Mouse (Mus musculus): Measurements from ENCODE around the gene Apol6.
"Not testable (repeated sequence)": the region's sequence is repeated elsewhere in the genome, so short reads cannot be mapped to it uniquely, and the experiment has no call there.

Gene Apol6

DNA sequence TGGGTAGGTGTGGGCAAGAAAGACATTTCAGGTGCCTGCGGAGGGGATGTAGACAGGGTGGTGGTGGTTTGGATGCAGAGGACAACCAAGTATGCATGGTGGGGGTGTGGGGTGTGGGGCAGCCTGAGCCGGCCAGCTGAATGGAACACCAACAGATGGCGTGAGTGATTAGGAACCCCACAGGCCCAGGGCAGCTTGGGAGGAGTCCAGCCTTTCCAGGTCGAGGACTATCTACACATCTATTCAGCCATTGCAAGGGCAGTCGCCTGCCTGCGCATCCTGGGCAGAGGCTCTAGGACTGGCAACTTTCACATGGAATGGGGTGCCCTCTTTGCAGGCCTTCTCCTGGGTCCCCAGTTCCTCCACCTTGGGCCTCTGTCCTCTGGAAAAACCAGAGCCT lies 10.0 kb upstream of the Apol6 start:
- no peak for DNase-seq

DNA sequence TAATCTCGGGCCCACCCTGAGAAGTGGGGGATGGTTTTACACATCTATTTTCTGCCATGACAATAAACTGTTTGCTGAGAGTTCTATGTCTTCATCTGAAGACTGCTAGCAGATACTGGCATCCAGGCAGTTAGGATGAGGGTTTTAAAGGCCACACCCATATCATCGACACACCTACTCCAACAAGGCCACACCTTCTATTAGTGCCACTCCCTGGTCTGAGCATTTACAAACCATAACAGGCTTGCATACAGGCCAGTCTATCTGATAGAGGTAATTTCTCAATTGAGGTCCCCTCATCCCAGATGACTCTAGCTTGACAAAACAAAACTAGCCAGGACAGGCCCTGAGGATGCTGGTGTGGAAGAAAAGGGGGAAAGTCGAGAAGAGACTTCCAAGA lies 8.9 kb upstream of the Apol6 start:
- DNase-seq, result no peak

DNA sequence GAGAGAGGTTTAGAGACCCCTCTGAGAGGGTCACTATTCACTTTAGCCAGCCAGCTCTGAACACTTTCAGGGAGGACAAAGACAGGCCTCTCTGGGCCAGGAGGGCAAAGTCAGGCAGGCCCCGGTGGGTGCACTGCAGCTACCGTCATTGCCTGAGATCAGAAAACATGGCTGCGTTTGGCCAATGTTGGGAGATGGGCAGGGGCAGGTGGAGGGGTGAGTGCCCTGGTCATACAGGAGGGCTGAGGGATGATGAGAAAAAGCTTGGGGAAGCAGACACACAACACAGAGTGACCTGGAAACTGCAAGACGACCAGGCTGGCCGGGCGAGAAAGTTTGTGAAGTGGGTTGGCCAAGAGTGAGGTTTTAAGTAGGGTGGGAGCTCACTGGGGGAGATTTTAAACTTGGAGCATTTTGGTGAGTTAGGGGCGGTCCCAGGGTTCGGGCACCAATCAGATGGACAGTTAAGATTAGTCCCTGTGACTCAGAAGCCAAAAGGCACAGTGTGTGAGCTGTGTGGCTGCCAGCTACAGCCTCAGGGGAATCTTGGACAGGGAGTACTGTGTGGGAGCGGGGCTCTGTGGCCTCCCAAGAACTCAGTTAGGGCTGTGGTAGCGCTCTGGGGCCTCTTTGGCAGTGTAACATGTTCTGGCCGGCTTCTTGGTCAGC lies 8.1 kb upstream of the Apol6 start:
- DNase-seq, result no peak

DNA sequence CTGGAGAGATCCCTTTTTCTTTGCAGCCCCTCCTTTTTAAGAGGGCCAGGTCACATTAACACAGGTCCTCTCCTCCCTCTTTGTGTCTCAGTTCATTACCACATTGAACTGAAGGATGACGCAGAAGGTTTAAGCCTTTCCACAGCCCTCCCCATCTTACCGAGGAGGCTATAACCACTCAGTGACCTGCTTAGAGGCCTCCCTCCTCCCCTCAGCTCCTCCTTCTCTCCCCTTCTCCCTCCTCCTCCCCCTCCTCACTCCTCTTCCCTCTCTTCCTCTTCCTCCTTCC lies 7.6 kb upstream of the Apol6 start:
- no peak for DNase-seq

DNA sequence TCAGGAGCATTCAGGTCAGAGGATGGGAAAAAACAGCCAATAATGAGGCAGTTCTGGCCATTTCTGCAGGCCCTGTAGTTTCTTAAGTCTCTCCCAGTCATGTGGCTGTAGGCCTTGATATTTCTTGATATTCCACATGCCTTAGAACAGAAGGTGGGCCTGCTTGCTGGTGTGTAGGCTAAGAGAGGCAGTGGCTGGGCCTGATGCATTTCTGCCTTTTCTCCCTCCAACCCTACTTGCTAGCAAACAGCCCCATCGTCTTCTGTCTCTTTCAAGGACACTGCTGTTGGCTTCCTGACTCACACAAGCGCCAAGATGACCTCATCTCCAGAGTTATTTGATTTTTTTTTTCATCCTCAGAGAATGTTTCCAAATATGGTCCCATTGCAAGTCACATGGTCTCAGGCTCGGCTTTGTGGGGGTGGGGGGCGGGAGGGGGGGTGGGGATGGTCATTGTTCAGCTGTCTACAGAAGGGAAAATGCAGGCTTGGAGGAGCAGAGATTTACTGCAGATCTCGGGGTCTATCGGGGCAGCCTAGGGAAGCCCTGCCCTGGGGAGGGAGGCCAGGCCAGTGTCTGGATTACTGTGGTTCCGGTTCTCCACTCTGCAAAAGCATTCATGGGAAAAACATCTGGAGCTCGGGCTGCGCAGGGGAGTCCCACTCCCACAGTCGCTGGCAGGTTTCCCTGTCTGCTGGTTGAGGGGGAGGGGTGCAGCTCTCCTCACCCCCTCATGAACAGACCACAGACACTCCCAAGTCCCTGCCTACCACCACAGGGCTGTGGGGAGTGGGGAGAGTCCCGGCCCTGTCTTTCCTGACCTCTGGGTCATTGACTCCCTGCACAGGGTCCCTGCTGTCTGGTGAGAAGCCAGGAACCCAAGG lies 7.0 kb upstream of the Apol6 start:
- peak; percentile 71 for DNase-seq

DNA sequence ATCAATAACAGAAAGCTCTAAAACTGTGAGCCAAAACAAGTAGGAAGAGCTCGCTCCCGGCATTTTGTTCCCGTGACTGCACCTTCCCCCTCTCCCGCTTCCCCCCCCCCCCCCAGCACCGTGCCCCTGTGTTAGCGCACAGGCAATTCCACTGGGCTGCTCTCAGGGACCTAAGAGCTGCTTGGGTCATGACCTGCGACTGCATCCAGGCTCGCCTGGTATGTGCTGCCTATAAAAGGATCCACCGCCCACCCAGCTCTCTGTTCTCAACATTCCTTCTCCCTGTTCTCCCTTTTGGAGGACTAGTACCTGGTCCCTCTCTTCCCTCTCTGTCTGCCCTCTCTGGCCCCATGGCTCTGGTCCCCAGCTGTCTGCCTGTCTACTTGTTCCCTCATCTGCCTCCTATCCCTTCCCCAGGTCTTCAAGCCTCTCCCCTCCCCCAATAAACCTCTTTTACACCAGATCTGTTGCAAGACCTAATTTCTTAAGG lies 5.3 kb upstream of the Apol6 start:
- no peak for DNase-seq

DNA sequence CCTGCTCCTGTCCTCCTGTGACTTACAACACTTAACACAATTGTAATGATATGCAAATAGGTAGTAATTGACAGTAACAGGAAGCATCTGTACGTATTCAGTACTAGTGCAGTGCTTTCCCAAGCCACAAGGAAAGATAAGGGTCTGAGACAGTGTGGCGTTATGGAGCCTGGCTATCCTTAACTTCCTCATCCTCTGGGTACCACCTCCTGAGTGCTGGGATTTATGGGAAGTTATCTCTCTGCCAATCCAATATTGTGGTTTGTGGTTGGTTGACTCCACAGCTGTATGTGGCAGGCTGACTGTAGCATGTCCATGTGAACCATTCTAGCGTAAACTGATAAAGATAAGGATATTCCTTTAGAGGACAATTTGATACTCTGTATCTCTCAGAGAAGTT lies 3.7 kb upstream of the Apol6 start:
- no peak for DNase-seq

DNA sequence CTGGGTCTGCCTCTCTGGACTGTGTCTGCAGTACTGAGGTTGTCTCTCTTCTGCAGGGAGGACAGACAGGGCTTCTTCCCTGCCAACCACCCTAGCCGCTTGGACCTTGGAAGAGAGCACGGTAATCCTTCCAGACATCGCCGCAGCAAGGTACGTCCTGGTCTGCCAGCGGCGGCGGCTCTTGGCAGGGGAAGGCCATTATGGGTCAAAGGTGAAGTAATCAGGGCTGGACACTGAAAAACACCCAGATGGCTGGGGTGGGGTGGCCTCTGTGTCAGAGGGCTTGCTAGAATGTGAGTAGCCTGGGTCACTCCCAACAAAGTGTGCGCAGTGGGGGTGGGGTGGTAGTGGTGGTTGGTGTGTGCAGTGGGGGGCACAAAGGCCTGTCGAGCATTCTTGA lies 1.1 kb downstream of the Apol6 start:
- no peak for DNase-seq

DNA sequence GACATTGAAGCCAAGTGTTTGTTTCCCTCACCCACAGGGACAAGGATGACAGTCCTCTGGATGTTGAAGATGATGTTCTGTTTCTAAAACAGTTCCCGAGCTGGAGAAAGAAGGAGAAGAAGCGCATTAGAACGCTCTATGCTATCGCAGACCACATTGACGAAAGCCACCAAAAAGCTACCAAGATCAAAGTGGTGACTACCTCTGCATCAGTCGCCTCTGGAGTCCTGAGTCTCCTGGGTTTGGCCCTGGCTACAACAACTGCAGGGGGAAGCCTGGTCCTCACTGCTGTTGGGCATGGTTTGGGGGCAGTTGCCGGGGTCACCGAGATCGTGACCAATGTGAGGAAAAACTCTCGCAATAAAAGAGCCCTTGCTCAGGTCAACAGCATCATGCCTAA lies 6.0 kb downstream of the Apol6 start, which contains the start of gene Mb:
TSS of gene Mb (minus strand) at position 101 of the 400 bp plus-strand sequence.
- DNase-seq, result no peak

DNA sequence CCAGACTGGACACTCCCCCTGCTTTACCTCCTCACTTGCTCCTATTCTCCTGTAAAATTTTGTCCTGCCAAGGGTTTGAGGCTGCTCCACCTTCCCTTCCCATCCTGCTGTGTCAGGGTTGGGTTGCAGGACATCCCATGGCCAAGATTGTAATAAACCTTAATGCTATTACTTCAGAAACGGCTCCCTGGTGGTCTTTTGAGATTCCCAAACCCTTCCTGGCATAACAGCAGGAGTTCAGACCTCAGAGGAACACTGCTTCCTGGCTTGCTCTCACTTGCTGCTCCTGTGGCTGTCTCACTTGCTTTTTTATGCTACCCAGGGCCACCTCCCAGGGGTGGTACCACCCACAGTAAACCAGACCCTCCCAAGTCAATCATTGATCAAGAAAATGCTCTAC lies 7.6 kb downstream of the Apol6 start:
- no peak for DNase-seq

DNA sequence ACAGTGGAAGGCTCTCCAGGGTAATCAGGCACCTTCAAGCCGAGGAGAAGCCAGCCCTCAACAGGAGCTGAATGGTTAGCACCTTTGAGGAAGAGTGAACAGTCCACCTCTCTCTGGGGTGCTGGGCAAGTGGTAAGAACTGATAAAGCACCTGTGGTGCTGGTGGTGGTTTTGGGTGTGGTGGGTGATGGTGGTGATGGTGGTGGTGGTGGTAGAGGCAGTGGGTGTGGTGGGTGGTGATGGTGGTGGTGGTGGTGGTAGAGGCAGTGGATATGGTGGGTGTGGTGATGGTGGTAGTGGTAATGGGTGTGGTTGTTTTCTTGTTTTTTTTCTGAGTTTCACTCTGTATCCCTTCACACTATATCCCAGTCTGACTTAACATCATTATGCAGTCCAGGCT lies 8.5 kb downstream of the Apol6 start:
- DNase-seq, result no peak

DNA sequence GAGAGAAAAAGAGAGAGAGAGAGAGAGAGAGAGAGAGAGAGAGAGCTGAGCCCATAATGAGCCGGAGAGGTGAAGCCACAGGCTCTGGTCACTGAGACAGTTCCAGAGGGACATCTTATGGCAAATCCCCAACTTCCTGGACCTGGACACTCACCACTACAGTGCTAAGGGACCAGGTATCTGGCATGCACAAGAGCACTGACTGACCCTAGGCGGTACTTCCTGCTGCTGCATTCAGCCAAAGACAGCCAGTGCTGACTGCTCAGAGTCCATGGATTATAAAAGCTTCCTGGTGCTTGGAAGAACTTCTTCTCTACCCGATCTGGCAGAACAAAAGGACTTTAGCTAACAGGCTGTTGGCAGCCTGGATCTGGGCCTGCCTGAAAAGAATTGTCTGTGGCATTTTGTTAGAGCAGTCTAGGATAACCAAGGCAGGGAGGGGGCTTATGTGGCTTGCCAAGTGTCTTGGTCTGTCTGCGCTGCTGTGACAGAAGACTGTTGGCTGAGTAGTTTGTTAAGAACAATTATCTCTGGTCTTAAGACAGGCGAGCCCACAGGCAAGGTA lies 10.2 kb downstream of the Apol6 start:
- no peak for DNase-seq

DNA sequence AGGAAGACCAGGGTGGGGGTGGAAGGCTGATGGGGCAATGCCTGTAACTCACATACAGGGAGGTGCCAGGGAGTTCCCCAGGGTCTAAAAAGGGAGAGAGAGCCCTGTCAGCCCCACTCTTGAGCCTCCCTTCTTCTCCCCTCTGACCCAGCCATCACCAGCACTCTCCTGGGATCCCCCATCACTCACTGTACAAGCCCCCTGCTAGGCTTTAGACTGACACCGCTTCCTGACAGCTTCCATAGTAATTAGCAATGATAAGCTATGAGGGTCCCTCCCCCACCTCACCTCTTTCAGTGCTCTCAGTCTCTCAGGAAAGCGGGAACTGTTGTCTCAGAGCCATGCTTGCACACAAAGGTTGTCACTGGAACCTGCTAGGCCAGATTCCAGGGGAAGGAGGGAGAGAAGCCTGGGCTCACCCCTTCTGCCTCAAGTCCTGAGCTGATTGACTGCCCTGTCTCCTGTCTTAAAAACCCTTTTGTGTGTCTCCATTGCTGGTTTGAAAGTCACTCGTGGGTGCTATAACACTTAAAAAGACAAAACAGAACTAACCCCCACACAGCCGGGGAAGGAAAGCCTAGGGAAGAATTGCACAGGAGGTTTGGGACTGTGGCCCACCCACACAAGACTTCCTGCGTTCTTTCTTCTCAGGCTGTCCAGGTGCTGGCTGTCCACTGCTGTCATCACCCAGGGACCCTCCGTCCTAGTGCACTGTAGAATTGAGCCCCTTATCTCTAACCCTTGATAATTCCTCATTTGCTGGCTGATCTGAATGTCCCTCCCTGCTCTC lies 11.7 kb downstream of the Apol6 start:
- peak; percentile 47 for DNase-seq

DNA sequence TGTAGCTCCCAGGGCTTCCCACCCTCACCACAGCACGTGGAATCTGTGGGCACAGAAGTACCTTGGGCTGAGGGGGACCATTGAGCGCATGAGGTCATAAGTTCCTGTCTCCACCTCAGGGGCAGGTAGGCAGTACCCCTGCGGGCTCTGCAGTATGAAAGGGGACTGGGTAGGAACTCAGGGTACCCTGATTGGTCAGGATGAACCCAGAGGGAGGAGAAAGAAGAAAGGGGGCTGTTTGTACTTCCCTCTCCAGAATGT lies 12.2 kb downstream of the Apol6 start:
- DNase-seq, result no peak

DNA sequence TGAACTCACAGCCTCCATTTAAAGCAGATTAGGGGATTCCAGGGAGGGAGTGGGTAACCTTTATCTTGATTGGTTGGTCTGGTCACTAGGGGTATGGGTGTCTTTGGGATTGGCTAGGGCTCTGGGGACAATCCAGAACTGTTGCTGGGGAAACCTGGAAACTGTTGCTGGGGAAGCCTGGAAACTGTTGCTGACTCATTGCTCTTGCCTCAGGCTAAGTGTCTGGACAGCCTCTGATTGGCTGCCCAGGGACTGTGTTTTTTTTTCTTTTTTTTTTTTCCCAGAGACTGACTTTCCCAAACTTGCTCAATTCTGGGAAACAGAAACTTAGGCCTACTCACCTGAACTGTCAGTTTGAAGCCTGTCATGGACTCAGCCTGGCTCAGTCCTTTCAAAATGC lies 14.0 kb downstream of the Apol6 start:
- DNase-seq, result no peak

DNA sequence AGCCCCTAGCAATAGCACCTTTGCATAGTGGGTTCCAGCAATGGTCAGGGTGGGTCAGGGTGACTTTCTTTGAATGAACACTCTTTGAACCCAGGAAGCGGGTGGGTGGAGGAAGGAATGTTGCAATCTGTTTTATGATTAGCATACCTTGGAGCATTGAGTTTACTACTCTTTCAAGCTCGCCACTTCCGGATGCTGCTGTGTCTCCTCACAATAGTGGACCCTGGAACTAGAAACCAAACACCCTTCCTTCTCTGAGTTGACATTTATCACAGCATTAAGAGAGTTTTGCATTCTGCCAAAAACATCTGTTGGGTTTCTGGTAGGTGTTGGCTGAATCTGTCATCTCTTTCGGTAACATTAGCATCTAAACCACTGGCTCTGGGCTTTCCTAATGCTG lies 14.9 kb downstream of the Apol6 start:
- DNase-seq, result not testable (repeated sequence)

DNA sequence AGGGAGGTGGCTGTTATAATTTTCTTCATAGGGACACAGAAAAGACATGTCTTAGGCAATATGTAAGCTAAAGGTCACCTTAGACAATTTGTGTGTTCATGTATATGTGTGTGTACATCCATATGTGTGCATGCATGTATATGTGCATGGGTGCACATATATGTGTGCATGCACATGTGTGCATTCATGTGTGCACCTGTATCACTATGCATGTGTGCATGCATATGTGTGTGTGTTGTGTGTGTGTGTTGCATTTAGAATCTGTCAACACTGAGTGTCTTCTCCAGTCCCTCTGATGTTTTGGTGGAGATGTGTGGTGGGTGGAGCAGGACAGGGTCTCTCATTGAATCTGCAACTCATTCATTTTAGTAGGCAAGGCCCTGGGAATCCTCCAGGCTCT lies 18.2 kb downstream of the Apol6 start:
- no peak for DNase-seq

DNA sequence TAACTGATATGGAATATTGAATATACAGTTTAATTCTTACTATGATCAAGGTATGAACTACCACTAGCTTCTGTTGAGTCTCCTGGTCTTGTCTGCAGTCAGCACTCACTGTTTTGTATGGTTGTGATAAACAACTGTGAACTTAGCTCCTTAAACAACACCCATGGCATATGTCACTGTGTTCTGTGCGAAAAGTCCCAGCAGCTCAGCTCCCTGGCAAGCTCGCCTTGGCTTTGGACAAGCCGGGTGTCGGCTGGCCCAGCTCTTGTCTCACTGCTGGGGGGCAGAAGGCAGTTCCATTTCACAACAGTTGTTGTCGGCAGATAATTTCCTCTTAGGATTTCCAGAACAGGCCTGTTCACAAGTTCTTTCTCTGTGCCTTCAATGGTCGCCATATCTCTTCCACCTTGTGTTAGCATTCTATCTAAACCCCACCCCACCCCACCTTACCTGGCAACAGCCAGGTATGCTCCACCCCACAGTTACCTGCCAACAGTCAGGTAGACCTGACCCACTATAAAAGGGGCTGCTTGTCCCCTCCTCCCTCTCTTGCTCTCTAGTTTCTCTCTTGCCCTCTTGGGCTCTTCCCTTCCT lies 20.8 kb downstream of the Apol6 start:
- DNase-seq, result no peak

DNA sequence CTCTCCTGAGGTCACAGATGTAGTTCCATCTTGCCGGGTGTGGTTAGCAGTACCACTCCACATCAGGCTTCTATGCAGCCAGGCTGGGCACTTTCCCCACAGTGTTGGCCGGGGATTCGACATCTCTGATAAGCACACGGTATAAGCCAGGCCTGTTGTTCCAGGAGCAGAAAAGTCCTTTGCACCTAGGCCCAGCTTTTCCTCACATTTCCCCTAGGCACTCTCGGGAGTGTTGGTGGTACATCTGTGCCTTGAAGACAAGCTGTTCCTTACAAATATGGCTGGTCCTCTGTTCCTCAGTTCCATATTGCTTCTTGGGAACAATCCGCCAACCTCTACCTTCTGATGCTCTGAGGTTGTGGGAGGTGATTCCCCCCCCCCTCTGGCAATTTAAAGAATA lies 21.7 kb downstream of the Apol6 start:
- DNase-seq, result no peak

DNA sequence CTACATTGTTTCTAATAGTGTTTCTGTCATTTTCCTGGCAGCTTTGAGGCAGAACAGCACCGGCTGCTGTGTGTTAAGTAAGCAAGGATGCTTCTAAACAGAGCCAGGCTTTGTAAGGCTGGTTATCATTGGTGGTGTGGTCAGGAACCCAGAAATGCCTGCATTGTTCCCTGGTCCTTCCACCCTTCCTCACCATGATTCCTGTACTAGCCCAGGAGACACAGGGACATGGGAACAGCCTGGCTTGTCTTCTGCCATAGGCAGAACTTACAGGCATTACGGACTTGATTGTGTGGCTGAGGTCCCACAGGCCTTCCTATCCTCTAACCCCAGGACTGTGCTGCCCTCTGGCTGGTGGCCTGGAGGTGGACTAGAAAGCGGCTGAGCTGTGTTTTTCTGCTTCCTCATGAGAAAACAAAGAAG lies 23.9 kb downstream of the Apol6 start:
- DNase-seq, result no peak

DNA sequence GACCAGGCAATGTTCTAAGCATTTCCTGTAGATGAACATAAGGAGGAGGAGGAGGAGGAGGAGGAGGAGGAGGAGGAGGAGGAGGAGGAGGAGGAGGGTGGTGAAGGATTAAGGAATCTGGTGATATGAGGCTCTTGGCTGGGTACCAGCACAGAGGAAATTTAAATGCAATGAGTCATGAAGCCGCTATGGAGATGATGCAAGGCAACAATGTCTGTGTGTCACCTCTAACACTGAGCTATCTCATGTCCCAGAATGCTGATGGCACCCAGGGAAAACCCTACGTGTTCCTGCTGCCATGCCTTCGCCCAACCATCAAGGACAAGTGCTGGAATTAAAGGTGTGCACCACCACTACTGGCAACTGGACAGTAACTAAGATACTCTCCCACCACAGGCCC lies 24.5 kb downstream of the Apol6 start:
- no peak for DNase-seq

DNA sequence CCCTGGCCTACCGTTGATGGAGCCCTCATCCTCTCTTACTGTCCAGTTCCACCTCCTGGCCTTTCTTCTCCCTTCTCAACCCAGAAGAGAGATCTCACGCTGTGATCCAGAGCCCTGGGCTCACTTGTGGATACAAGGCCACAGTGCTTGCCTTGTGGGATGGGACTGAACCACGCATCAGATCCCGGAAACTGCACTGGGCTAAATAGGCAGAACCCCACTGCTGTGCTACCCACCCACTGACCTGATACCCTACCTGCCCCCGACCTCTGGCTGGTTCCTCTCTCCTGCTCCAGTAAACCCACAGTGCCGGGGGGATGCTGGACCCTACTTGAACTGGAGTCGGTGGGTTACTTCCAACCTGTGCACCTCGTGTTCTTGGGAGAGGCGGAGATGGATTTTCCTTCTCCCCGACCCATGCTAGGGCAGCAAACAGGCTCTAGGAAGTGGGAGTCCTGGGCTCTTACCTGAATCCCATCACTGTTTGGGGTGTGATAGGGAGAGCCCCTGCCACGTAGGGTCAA lies 26.3 kb downstream of the Apol6 start:
- DNase-seq, result no peak

DNA sequence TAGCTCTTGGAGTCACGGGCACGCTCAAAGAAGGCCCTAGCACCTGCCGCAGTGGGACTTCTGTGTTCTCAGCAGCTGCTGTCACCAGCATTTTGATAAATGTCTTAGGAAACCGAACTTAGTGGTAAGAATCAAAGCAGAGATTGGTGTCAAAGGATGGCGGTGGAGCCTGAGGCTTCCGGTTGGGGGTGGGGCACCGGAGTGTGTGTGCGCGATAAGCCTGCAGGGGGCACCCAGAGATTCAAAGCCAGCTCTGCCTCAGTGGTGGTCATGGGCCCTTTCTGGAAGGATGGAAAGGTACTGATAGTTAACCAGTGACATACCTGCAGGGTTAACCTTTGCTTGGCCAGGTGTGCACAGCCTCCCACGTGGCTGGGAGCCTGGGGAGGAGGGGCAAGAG lies 27.0 kb downstream of the Apol6 start:
- DNase-seq, result peak; percentile 67
